Mouse (Mus musculus): ENCODE measurements around the gene Mast1.

Gene Mast1

DNA sequence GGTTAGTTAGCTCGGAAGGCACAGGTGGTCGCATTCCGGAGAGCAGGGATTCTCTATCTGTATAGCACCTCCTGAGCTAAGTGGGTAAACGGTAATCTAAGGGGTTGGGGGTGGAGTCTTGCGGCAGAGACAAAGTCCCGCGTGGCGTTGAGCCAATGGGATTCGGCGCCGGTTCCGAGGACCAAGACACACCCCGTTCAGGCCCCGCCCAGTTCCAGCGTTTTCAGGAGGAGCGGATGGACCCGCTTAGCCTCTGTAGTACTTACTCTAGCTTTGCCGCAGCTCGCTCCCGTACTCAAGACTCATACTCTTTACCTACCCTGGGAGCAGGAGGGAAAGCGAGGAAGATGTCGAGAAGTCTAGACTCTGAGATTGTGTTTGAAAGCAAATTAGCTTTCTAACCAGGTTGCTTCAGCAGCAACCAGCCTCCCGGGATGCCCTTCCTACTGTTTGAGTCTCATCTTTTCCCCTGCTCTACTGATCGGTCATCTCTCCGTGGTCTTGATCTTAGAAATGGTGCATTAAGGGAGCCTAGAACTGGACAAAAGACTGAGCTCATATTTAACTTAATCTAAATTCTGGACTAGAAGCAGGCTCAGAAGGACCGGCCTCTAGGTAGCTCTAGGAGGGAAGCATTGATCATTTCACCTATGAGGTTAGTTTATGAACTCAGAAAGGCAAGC is 7.5 kb upstream of the Mast1 start:
- DNase-seq (ENCODE audit: extremely low read depth, low read depth, low spot score): no peak

DNA sequence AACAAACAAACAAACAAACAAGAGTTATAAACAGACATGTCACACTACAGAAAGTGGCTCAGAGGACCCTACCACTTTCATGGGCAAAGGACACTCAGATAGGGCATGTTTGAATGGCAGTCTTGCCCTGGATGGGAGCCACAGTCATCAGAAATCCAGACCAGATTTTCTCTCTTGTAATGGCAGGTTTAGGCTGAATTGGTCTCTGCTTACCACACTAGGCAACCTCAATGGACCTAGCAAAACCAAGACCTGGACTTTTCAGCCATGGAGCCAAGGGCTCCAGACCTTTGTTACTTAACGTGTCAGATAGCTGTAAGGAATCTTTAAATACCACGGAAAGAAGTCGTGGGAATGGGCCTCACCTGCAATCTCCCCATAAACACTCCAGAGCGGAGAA is 6.5 kb upstream of the Mast1 start:
- DNase-seq (ENCODE audit: extremely low read depth, low read depth, low spot score): no peak

DNA sequence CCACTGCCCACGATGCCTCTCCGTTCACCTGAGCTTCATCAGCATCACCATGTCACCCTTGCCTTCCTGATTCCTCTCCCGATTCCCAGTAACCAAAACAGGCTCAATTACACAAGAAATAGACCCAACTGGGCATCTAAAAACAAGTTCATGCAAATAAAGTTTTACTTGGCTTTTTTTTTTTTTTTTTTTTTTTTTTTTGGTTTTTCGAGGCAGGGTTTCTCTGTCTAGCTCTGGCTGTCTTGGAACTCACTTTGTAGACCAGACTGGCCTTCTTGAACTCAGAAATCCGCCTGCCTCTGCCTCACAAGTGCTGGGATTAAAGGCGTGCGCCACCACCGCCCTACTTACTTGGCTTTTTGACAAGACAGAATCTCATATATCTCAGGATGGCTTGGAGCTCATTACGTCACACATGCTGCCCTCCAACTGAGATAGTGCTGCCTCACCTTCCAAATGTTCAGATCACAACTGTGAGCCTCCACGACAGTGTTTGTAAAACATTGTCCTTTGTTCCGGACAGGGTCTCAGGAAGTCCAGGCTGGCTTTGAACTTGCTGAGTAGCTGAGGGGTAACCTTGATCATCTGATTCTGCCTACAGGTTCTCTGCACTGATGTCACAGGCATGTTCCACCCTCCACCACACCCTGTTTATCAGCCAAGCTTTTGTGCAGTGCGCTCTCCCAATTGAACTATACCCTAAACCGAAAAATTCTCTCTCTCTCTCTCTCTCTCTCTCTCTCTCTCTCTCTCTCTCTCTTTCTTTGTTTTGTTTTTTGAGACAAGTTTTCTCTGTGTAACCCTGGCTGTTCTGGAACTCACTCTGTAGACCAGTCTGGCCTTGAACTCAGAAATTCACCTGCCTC is 694 bp upstream of the Mast1 start:
- no peak for DNase-seq (ENCODE audit: extremely low read depth, low read depth, low spot score)

DNA sequence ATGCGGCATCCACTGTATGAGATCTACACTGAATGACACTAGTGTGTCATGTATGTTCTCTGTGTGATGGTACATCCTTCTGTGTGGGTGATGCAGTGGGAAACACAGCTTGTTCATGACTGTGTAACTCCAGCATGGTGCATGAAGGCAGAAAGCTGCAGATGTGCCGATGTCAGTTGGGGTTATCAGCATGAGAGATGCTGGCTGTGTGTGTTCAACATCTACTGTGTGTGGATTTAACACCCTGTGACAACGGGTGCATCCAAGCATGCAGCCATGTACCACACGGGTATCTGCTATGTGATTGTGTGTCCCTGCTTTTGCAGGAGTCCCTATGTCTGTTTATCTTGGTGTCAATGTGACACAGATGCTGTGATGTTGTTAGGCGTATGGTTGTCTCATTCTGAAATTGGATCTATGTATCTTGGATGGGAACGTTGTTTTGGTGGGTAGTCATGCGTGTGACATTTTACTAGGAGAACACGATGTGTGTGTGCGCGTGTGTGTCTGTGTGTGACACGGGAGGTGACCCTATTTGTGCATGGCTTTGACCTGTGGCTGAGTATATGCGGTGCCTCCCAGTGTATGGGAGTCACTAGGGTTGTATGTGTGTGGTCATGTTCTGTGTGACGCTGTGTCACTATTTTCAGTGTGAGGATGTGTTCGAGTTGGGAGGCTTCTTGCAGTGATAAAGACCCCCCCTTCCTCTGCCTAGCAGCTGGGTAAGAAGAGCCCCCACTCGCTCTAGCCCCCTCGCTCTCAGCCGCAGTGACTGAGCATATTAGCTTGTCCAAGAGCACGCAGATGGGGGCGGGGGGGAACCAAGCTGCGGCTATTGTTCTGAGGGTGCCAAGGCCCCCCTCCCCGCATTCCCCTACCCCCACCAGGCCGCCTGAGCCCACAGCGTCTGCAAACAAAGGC is 858 bp downstream of the Mast1 start:
- DNase-seq (ENCODE audit: extremely low read depth, low read depth, low spot score): no peak

DNA sequence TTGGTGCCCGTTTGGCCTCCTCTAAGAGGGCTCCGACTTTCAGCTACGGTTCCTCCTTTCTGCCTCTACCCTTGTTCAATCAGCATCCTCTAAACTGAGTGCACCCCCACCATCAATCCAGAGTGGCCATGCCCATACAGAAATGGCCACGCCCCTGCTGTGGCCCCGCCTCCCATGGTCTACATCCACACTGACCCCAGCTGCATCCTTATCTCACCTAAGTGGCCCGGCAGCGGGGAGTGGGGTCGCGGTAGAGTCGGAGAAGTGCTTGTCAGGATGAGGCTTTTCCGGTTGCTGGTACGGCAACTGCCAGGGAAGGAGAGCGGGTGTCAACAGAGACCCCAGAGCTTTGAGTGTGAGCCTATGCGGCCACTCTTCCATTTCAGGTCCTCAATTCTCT is 1.7 kb downstream of the Mast1 start:
- no peak for DNase-seq (ENCODE audit: extremely low read depth, low read depth, low spot score)

DNA sequence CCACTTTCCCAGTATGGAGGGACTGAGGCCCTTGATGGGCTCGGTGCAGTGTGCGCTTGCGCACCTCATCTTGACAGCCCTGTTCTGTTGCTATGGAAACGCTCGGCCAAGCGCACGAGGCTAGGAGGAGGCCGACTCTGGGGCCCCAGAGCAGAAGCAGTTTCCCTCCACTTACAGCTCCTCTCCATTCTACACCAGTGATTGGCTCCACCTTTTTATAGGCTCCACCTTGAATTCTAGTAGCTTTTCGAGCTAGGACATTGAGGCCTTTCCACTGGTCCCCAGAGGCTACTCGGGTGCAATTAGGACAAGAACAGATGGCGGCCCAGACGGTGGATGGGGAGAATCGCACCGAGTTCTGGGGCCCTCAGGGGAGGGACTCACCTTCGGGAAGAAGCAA is 2.3 kb downstream of the Mast1 start:
- no peak for DNase-seq (ENCODE audit: extremely low read depth, low read depth, low spot score)

DNA sequence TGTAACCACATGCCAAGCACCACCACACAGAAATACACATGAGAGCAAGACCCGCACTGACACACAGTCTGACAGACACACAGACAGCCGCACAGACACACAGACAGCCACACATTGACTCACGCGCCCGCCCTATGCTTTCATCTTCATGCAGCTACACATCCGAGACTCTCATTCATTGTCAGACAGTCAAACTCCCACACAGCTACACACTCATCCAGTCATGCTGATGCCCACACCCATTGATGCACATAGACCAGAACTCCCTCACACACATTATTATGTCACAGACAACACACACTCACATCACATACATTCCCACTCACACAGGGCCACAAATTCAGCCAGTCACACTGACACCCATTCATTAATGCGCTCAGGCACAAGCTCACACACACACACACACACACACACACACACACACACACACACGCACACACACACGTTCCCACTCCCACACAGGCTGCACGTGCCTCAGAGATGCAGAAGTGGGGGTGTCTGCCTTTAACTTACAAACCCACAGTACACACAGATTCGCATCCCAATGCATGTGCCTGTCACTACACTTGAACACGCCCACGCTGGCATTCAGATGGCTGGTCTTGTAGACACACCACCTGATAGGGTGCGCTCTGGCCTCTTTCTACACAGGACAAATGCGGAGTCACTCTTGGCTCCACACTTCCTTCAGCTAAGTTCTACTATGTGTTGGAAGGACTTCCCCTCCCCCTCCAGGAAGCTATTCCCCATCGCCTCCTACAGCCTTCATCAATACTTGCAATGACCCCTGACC is 3.2 kb downstream of the Mast1 start:
- no peak for DNase-seq (ENCODE audit: extremely low read depth, low read depth, low spot score)

DNA sequence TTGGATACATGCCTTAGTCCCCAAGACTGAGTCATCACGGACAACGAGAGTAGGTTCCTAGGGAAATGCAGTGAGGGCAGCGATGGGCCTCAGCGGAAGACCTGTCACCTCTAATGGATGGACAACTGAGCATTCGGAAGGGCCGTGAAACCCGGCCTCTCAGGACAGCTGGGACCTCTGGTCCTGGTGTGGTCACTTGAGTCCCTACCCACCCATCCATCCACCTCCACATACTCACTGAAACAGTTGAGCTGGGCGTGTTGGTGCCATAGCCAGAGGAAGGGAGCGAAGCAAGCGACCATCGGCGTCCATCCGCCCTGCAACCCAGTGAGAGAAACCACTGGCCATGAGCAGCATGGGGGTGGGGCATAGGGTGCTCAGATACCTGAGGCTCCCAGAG is 6.6 kb downstream of the Mast1 start:
- DNase-seq (ENCODE audit: extremely low read depth, low read depth, low spot score): no peak

DNA sequence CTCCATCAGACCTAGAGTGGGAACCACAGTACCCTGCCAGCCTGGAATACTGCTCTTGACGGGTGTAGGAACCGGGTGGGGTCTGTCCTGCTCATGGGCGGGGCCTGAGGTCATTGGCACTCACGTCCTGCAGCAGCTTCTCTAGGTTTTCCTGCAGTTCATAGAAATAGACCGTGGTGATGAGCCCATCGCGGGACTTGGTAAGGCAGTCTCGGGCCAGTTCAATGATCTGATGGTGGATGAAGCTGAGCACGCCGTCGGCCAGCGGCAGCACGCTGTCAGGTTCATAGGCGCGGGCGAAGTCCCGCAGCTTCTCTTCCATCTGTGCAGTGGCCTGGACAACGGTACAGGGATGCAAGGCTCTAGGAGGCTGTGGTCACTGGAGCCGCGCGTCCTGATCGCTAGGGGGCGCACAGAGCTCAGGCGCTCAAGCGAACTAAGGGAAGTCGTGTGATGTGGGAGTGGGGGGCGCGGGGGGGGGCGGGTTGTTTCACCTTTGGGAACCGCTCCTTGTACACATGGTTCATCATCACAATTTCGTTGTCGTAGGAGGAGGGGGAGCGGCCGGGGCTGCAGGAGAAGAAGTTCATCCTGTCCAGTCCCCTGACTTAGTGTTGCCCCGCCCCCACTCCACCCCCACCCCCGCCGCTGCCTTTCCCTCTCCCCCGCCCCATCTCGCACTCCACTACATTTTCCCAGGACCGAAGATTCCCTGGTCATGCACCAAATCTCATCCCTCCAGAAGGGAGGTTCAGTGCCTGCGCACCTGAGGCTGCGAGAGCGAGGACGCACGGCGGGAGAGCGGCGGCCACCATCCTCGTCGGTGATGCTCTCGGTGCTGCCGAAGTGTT is 8.5 kb downstream of the Mast1 start:
- no peak for DNase-seq (ENCODE audit: extremely low read depth, low read depth, low spot score)

DNA sequence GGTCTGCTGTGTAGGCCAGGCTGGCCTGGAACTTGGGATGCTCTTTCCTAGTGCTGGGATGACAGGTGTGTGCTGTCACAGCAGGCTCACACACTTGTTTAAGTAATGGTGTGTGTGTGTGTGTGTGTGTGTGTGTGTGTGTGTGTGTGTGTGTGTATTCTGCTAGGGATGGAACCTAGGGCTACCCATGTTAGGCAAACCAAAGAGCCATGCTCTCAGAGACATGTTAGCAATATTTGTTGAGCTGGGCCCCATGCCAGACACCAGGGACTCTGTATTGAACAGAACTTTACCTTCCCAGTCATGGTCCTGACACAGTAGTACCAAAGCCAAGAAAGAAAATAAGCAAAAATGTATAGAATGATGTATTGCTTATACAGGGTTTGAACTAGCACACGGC is 9.6 kb downstream of the Mast1 start:
- DNase-seq (ENCODE audit: extremely low read depth, low read depth, low spot score): no peak

DNA sequence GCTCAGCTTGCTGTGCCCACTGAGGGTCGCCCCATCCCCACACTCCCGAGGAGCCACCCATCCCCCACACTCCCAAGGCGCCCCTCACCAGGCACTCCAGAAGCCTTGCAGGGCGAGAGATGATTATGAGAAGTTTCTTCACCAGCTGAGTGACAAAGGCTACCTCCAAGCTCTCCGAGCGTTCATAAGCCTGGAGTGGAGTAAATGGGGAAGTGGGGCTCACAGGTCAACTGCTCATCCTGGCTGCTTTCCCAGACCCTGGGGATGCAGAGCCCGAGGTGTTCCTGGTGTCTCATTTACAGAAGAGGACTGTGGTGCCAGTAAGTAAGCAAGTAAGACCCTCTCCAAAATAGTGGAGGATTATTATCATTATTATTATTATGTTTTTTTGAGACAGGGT is 11.6 kb downstream of the Mast1 start:
- no peak for DNase-seq (ENCODE audit: extremely low read depth, low read depth, low spot score)

DNA sequence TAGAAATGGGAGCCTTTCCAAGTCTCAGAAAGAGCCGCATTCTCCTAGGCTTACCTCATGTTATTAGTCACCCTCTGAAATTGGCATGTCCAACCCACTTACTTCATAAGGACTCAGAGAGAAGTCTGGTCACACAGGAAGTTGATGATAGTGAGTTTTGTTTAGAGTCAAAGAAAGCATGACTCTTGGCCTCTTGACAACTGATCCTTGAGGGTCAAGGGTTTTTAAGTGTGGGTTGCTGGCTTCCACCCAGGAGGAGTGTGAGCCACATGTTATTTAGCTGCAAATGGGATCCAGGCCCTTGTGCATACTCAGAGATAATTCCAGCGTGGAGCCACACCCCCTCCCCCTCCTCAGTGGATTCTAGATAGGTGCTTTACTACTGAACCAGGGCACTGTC is 15.6 kb downstream of the Mast1 start:
- DNase-seq (ENCODE audit: extremely low read depth, low read depth, low spot score): no peak

DNA sequence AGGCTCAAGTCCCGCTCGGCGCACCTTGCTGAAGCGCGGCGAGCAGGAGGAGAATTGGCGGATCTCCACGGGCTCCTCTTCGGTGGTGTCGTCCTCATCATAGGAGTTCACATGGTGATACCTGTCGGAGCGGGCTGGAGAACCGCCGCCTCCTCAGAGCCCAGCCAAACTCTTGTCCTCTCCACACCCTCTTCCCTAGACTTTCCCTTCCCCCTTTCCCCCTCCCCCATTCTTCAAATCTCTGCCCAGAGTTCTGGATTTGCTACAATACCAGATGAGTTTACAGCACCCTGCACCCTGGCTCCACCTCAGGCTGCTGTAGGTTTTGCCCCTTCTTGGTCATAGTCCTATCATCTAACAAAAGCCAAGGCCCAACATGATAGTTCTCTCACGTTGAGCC is 18.5 kb downstream of the Mast1 start:
- DNase-seq (ENCODE audit: extremely low read depth, low read depth, low spot score): no peak

DNA sequence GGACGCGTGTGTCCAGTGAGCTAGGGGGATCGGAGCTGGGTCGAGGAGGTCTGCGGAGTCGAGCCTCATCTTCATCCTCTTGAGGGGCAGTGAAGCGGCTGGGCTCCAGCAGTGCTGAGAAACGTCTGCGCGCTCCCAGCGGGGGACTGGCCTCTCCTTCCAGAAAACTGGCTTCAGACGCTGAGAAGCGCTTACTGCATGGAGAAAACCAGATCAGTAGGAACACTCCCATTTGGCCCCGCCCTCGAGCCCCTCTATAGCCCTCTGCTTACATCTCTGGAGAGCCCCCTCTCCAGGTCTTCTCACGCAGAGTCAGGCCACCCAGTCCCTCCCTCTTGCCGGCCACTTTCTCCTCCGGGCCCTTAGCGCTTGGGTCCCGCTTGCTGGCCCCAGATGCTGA is 19.4 kb downstream of the Mast1 start:
- no peak for DNase-seq (ENCODE audit: extremely low read depth, low read depth, low spot score)

DNA sequence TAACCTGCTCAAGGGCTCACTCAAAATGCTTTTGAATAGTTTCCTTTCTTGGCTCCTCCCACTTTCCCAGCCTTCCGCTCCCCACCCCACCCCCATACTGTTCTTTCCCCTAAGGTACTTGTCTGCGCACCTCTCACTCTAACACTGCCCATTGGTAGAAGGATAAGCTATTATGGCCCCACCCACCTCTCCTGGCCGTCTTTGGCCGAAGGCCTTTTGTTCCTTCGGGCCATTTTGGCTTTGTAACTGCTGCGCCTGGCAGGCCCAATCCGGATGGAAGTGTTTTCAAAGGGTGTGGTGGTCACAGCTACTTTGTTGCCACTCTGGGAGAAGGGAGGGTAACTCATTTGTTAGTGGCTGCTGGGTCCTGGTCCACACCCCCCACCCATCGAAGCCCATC is 21.9 kb downstream of the Mast1 start:
- no peak for DNase-seq (ENCODE audit: extremely low read depth, low read depth, low spot score)

DNA sequence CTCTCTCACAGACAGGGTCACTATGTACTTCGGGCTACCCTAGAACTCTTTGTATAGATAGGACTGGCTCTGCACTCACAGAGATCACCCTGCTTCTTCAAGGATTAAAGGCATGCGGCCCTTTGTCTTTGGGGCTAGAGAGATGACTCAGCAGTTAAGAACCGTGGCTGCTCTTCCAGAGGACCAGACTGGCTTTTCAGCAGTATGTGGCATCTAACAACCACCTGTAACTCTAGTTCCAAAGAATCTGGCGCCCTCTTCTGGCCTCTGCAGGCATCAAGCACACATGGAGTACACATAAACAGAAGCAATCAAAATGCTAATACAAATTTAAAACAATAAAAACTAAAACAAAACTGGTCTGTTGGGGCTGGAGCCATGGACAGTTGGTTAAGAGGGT is 23.2 kb downstream of the Mast1 start:
- DNase-seq (ENCODE audit: extremely low read depth, low read depth, low spot score): no peak

DNA sequence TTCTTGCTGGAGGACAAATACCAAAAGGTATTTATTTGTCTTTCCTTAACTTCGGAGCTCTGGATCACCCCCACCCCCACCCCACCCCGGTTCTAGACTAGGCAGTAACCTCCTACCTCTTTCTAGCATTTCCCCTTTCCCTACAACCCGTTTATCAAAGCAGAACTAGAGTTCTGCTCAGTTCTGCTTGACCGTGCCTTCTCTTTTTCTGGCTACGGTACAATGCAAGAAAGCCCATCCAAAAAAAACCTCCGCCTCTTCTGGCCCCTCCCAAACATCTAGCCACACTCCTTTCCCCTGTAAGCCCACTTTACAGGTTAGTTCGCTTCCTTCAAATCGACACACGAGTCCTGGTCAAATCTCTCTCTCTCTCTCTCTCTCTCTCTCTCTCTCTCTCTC is 23.7 kb downstream of the Mast1 start:
- DNase-seq (ENCODE audit: extremely low read depth, low read depth, low spot score): no peak

DNA sequence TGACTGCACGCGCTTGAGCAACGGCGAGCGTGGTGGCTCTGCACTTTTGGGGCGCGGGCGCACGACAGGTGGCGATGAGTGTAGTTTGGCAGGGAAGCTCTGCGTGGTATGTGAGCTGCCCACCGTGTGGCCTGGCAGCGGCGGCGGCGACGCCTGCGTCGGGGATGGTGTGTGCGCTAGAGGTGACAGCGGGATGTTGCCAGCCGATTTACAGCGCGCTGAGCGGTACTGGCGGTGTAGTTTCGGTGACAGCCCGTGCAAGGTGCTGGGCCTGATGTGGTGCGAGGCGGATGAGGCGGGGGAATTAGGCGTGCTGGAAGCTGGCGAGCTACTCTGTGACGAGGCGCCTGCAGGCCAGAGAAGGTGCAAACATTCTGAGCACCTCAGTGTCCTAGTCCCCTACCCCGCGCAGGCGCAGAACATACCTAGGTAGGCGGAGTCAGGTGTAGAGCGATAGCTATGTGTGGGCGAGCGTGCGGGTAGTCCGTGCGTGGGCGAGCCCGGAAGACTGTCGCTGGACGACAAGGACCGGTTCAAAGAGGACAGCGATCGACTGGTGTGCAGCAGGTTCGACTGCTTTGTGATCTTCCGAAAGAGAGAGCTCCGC is 24.2 kb downstream of the Mast1 start:
- peak; percentile 86 for DNase-seq (ENCODE audit: extremely low read depth, low read depth, low spot score)

DNA sequence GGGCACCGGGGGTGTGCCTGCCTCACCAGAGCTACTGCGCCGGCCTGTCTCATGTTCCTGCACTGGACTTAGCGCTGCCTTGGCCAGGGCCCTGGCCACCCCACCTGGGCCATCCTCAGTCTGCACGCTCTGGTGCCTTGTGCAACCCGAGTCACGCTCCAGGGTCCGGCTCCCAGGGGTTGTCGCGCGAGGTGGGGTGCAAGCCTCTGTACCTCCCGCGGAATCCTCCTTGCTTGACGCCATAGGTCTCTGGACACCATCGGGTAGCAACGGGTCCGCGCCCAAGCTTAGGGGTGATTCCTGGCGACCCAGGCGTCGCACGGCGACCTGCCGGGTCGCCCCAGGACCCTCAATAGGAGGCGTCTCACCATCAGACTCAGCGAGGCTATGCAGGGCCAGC is 24.8 kb downstream of the Mast1 start:
- DNase-seq (ENCODE audit: extremely low read depth, low read depth, low spot score): no peak
